Mouse (Mus musculus): ENCODE data around the gene Epb41l1. TPM values are rescaled to one million over a fixed set of nuclear protein-coding genes. Genes with fewer than 3 reads are reported as not detected.

The Epb41l1 gene
- total RNA-seq, 1 experiment from 2014 or later, result 0.70 TPM

- 0 out of 2 replicates have a peak, but pooled peaks have one; percentile 20 for ATAC-seq (ENCODE audit: extremely low read depth, insufficient number of reproducible peaks, low FRiP score, poor library complexity, severe bottlenecking)
Observed at GRCm38 (mm10) chr2:156421381-156422110, 837 bp downstream of the Epb41l1 start.

GRCm38 (mm10) chr2:156422631-156423030 is 1.9 kb downstream of the Epb41l1 start:
- no peak for ATAC-seq (ENCODE audit: extremely low read depth, insufficient number of reproducible peaks, low FRiP score, poor library complexity, severe bottlenecking)

- no peak for ATAC-seq (ENCODE audit: extremely low read depth, insufficient number of reproducible peaks, low FRiP score, poor library complexity, severe bottlenecking)
Observed at GRCm38 (mm10) chr2:156423672-156424071, 3.0 kb downstream of the Epb41l1 start.

GRCm38 (mm10) chr2:156425618-156426017 is 4.9 kb downstream of the Epb41l1 start:
- ATAC-seq (ENCODE audit: extremely low read depth, insufficient number of reproducible peaks, low FRiP score, poor library complexity, severe bottlenecking), result no peak

GRCm38 (mm10) chr2:156426151-156426550 is 5.4 kb downstream of the Epb41l1 start:
- no peak for ATAC-seq (ENCODE audit: extremely low read depth, insufficient number of reproducible peaks, low FRiP score, poor library complexity, severe bottlenecking)

GRCm38 (mm10) chr2:156429836-156430235 is 9.1 kb downstream of the Epb41l1 start:
- no peak for ATAC-seq (ENCODE audit: extremely low read depth, insufficient number of reproducible peaks, low FRiP score, poor library complexity, severe bottlenecking)

- no peak for ATAC-seq (ENCODE audit: extremely low read depth, insufficient number of reproducible peaks, low FRiP score, poor library complexity, severe bottlenecking)
Observed at GRCm38 (mm10) chr2:156430326-156430725, 9.6 kb downstream of the Epb41l1 start.

GRCm38 (mm10) chr2:156431409-156431808 is 10.7 kb downstream of the Epb41l1 start:
- no peak for ATAC-seq (ENCODE audit: extremely low read depth, insufficient number of reproducible peaks, low FRiP score, poor library complexity, severe bottlenecking)

- no peak for ATAC-seq (ENCODE audit: extremely low read depth, insufficient number of reproducible peaks, low FRiP score, poor library complexity, severe bottlenecking)
Observed at GRCm38 (mm10) chr2:156432086-156432485, 11.4 kb downstream of the Epb41l1 start.

GRCm38 (mm10) chr2:156432874-156433868 is 12.5 kb downstream of the Epb41l1 start:
- ATAC-seq (ENCODE audit: extremely low read depth, insufficient number of reproducible peaks, low FRiP score, poor library complexity, severe bottlenecking), result no peak

GRCm38 (mm10) chr2:156437637-156438036 is 16.9 kb downstream of the Epb41l1 start:
- no peak for ATAC-seq (ENCODE audit: extremely low read depth, insufficient number of reproducible peaks, low FRiP score, poor library complexity, severe bottlenecking)

- no peak for ATAC-seq (ENCODE audit: extremely low read depth, insufficient number of reproducible peaks, low FRiP score, poor library complexity, severe bottlenecking)
Observed at GRCm38 (mm10) chr2:156439666-156440462, 19.2 kb downstream of the Epb41l1 start.

- ATAC-seq (ENCODE audit: extremely low read depth, insufficient number of reproducible peaks, low FRiP score, poor library complexity, severe bottlenecking), result peak; percentile 34; the same call in 1 of the 2 replicates
Observed at GRCm38 (mm10) chr2:156441909-156442308, 21.2 kb downstream of the Epb41l1 start.

- ATAC-seq (ENCODE audit: extremely low read depth, insufficient number of reproducible peaks, low FRiP score, poor library complexity, severe bottlenecking), result no peak
Observed at GRCm38 (mm10) chr2:156443323-156443722, 22.6 kb downstream of the Epb41l1 start.

GRCm38 (mm10) chr2:156446489-156447035 is 25.9 kb downstream of the Epb41l1 start:
- no peak for ATAC-seq (ENCODE audit: extremely low read depth, insufficient number of reproducible peaks, low FRiP score, poor library complexity, severe bottlenecking)

GRCm38 (mm10) chr2:156447413-156448295 is 26.9 kb downstream of the Epb41l1 start:
- no peak for ATAC-seq (ENCODE audit: extremely low read depth, insufficient number of reproducible peaks, low FRiP score, poor library complexity, severe bottlenecking)

- no peak for ATAC-seq (ENCODE audit: extremely low read depth, insufficient number of reproducible peaks, low FRiP score, poor library complexity, severe bottlenecking)
Observed at GRCm38 (mm10) chr2:156451225-156452148, 30.8 kb downstream of the Epb41l1 start.

Measured in neutrophil, adult 5-6 weeks (primary cell).